Mouse (Mus musculus) liver, embryonic 13.5 days (tissue): ENCODE data around the gene Scin. TPM values are rescaled to one million over a fixed set of nuclear protein-coding genes. Genes with fewer than 3 reads are reported as not detected.

Experiments used
- ATAC-seq: fragments of 200-750 bp; cut with Nextera tagmentation; 2 replicates; pipeline ENCODE4 v1.8.0; 2017; ENCODE audit warnings: low read depth, mild to moderate bottlenecking, moderate number of reproducible peaks, moderate library complexity
- DNase-seq: peaks from one replicate; pipeline ENCODE4 v3.0.0; 2022
- H3K27ac ChIP-seq: fragments of 300-500 bp; sonication (generic); 2 replicates; pipeline ENCODE4 v1.5.1; 2015; ENCODE audit warnings: moderate library complexity, mild to moderate bottlenecking, inconsistent platforms
- H3K27me3 ChIP-seq: fragments of 300-500 bp; sonication (generic); 2 replicates; pipeline ENCODE4 v1.6.1; 2015; ENCODE audit warnings: mild to moderate bottlenecking, inconsistent platforms
- H3K36me3 ChIP-seq: fragments of 300-500 bp; sonication (generic); 2 replicates; pipeline ENCODE4 v1.6.1; 2015; ENCODE audit warnings: mild to moderate bottlenecking, inconsistent platforms
- H3K4me1 ChIP-seq: fragments of 300-500 bp; sonication (generic); replicated peaks from 2 replicates; pipeline ENCODE4 v1.6.1; 2015; ENCODE audit warnings: inconsistent platforms
- H3K4me2 ChIP-seq: fragments of 300-500 bp; sonication (generic); 2 replicates; pipeline ENCODE4 v1.6.1; 2015; ENCODE audit warnings: inconsistent platforms, mild to moderate bottlenecking, moderate library complexity
- H3K4me3 ChIP-seq: fragments of 300-500 bp; sonication (generic); replicated peaks from 2 replicates; pipeline ENCODE4 v1.5.1; 2015; ENCODE audit warnings: mild to moderate bottlenecking, inconsistent platforms
- H3K9ac ChIP-seq: fragments of 300-500 bp; sonication (generic); 2 replicates; pipeline ENCODE4 v1.6.1; 2015; ENCODE audit warnings: mild to moderate bottlenecking, inconsistent platforms
- H3K9me3 ChIP-seq: fragments of 300-500 bp; sonication (generic); replicated peaks from 2 replicates; pipeline ENCODE4 v1.6.1; 2016; ENCODE audit warnings: inconsistent platforms
- WGBS: fragments of 180-500 bp; shearing (Covaris S2); methylation state at CpG from one replicate; pipeline ENCODE4 v1.1.7; 2015; ENCODE audit not compliant: insufficient replicate concordance; 5-methylcytosine and 5-hydroxymethylcytosine counted together
- polyA plus RNA-seq: library from polyadenylated mRNA; unstranded; fragments of >200 nt; fragmentation: Nextera tagmentation; extraction: Ambion mirVana; gene quantifications from 2 replicates; pipeline ENCODE4 v1.2.1, GENCODE M21; 2015

The Scin gene
- polyA plus RNA-seq, 1 experiment from 2014 or later = 0.13 TPM

- no peak overlapping the region for H3K9ac ChIP-seq
- WGBS = 25% methylated on average over 2 of the region's 2 CpGs
- no peak for DNase-seq
- no peaks in the 10 kb centered on the region for H3K36me3 ChIP-seq
- no peak overlapping the region for H3K4me2 ChIP-seq
- ATAC-seq = no peak
- H3K4me1 ChIP-seq = 0 out of 2 replicates have a peak, but pooled peaks cover 2% of the 10 kb centered on the region
- H3K27me3 ChIP-seq = no peaks in the 10 kb centered on the region
- H3K9me3 ChIP-seq = no peaks in the 10 kb centered on the region
- H3K27ac ChIP-seq = no peak overlapping the region
- H3K4me3 ChIP-seq = no peak overlapping the region
Observed at GRCm38 (mm10) chr12:40108143-40108542, 25.9 kb downstream of the Scin start.

- no peaks in the 10 kb centered on the region for H3K9me3 ChIP-seq
- H3K36me3 ChIP-seq = no peaks in the 10 kb centered on the region
- 49% methylated on average over 5 of the region's 5 CpGs for WGBS
- H3K27me3 ChIP-seq = no peaks in the 10 kb centered on the region
- H3K4me2 ChIP-seq = no peak overlapping the region
- H3K4me1 ChIP-seq = 0 out of 2 replicates have a peak, but pooled peaks cover 2% of the 10 kb centered on the region
- no peak overlapping the region for H3K27ac ChIP-seq
- H3K9ac ChIP-seq = no peak overlapping the region
- ATAC-seq (no peak), DNase-seq (no peak)
- H3K4me3 ChIP-seq = no peak overlapping the region
Observed at GRCm38 (mm10) chr12:40106874-40107273, 27.2 kb downstream of the Scin start.

- DNase-seq = no peak
- 0 out of 2 replicates have a peak, but pooled peaks cover 2% of the 10 kb centered on the region for H3K4me1 ChIP-seq
- H3K4me3 ChIP-seq = no peak overlapping the region
- WGBS = 27% methylated on average over 2 of the region's 2 CpGs
- no peak for ATAC-seq
- no peaks in the 10 kb centered on the region for H3K9me3 ChIP-seq
- no peak overlapping the region for H3K27ac ChIP-seq
- H3K27me3 ChIP-seq = no peaks in the 10 kb centered on the region
- no peak overlapping the region for H3K9ac ChIP-seq
- no peak overlapping the region for H3K4me2 ChIP-seq
- H3K36me3 ChIP-seq = no peaks in the 10 kb centered on the region
Observed at GRCm38 (mm10) chr12:40104750-40105149, 29.3 kb downstream of the Scin start.

GRCm38 (mm10) chr12:40102359-40102758, 31.7 kb downstream of the Scin start:
- 61% methylated on average over 2 of the region's 2 CpGs for WGBS
- no peak for ATAC-seq

GRCm38 (mm10) chr12:40099407-40099806, 34.6 kb downstream of the Scin start:
- ATAC-seq = no peak
- no peak for DNase-seq
- Histone ChIP-seq H3K27ac (no peak overlapping the region), H3K9ac (no peak overlapping the region), H3K4me2 (no peak overlapping the region), H3K9me3 (no peaks in the 10 kb centered on the region), H3K4me1 (no peaks in the 10 kb centered on the region), H3K27me3 (no peaks in the 10 kb centered on the region), H3K36me3 (no peaks in the 10 kb centered on the region), H3K4me3 (no peak overlapping the region)
- 36% methylated on average over 2 of the region's 2 CpGs for WGBS

More at GRCm38 (mm10) chr12:40102359-40102758, 31.7 kb downstream of the Scin start:
- Histone ChIP-seq H3K4me3 (no peak overlapping the region), H3K36me3 (no peaks in the 10 kb centered on the region), H3K27ac (no peak overlapping the region), H3K4me2 (no peak overlapping the region), H3K27me3 (no peaks in the 10 kb centered on the region), H3K9ac (no peak overlapping the region), H3K4me1 (0 out of 2 replicates have a peak, but pooled peaks cover 2% of the 10 kb centered on the region), H3K9me3 (no peaks in the 10 kb centered on the region)
- no peak for DNase-seq

GRCm38 (mm10) chr12:40097449-40097848, 36.6 kb downstream of the Scin start:
- Histone ChIP-seq H3K9me3 (no peaks in the 10 kb centered on the region), H3K4me2 (no peak overlapping the region), H3K36me3 (no peaks in the 10 kb centered on the region), H3K4me1 (no peaks in the 10 kb centered on the region), H3K9ac (no peak overlapping the region), H3K27me3 (no peaks in the 10 kb centered on the region), H3K27ac (no peak overlapping the region), H3K4me3 (no peak overlapping the region)
- no peak for DNase-seq
- 81% methylated on average over 4 of the region's 4 CpGs for WGBS
- ATAC-seq = no peak

- Histone ChIP-seq H3K4me2 (no peak overlapping the region), H3K4me3 (no peak overlapping the region), H3K36me3 (no peaks in the 10 kb centered on the region), H3K27me3 (no peaks in the 10 kb centered on the region), H3K27ac (no peak overlapping the region), H3K4me1 (no peaks in the 10 kb centered on the region), H3K9ac (no peak overlapping the region), H3K9me3 (no peaks in the 10 kb centered on the region)
- 68% methylated on average over 5 of the region's 5 CpGs for WGBS
- ATAC-seq = no peak
- no peak for DNase-seq
Observed at GRCm38 (mm10) chr12:40097023-40097422, 37.0 kb downstream of the Scin start.

- Histone ChIP-seq H3K9ac (no peak overlapping the region), H3K4me2 (no peak overlapping the region), H3K27ac (no peak overlapping the region), H3K27me3 (no peaks in the 10 kb centered on the region), H3K4me1 (no peaks in the 10 kb centered on the region), H3K9me3 (no peaks in the 10 kb centered on the region), H3K4me3 (no peak overlapping the region), H3K36me3 (no peaks in the 10 kb centered on the region)
- 60% methylated on average over 3 of the region's 3 CpGs for WGBS
- DNase-seq (no peak), ATAC-seq (no peak)
Observed at GRCm38 (mm10) chr12:40096453-40096852, 37.6 kb downstream of the Scin start.

GRCm38 (mm10) chr12:40090017-40090416, 44.0 kb downstream of the Scin start:
- H3K4me3 ChIP-seq = no peak overlapping the region
- no peak overlapping the region for H3K9ac ChIP-seq
- H3K27ac ChIP-seq = no peak overlapping the region
- H3K36me3 ChIP-seq = no peaks in the 10 kb centered on the region
- DNase-seq (no peak), ATAC-seq (no peak)
- H3K4me1 ChIP-seq = no peaks in the 10 kb centered on the region
- WGBS = 35% methylated on average over 3 of the region's 3 CpGs
- H3K9me3 ChIP-seq = no peaks in the 10 kb centered on the region
- no peak overlapping the region for H3K4me2 ChIP-seq
- no peaks in the 10 kb centered on the region for H3K27me3 ChIP-seq

- WGBS = 59% methylated on average over 5 of the region's 5 CpGs
- no peak overlapping the region for H3K4me3 ChIP-seq
- H3K27me3 ChIP-seq = no peaks in the 10 kb centered on the region
- no peaks in the 10 kb centered on the region for H3K36me3 ChIP-seq
- H3K9me3 ChIP-seq = no peaks in the 10 kb centered on the region
- no peak overlapping the region for H3K27ac ChIP-seq
- no peak for DNase-seq
- H3K4me2 ChIP-seq = no peak overlapping the region
- ATAC-seq = no peak
- no peaks in the 10 kb centered on the region for H3K4me1 ChIP-seq
- H3K9ac ChIP-seq = no peak overlapping the region
Observed at GRCm38 (mm10) chr12:40085731-40086322, 48.2 kb downstream of the Scin start.

GRCm38 (mm10) chr12:40082453-40083238, 51.4 kb downstream of the Scin start:
- no peak overlapping the region for H3K4me2 ChIP-seq
- WGBS = 21% methylated on average over 5 of the region's 6 CpGs
- H3K36me3 ChIP-seq = no peaks in the 10 kb centered on the region
- ATAC-seq = no peak
- H3K4me3 ChIP-seq = no peak overlapping the region
- H3K9ac ChIP-seq = no peak overlapping the region
- DNase-seq = no peak
- no peaks in the 10 kb centered on the region for H3K27me3 ChIP-seq
- H3K4me1 ChIP-seq = no peaks in the 10 kb centered on the region
- no peaks in the 10 kb centered on the region for H3K9me3 ChIP-seq
- no peak overlapping the region for H3K27ac ChIP-seq

GRCm38 (mm10) chr12:40082048-40082447, 52.0 kb downstream of the Scin start:
- no peaks in the 10 kb centered on the region for H3K27me3 ChIP-seq
- no peak overlapping the region for H3K4me3 ChIP-seq
- no peak for ATAC-seq
- no peak for DNase-seq
- H3K27ac ChIP-seq = no peak overlapping the region
- H3K9me3 ChIP-seq = no peaks in the 10 kb centered on the region
- 53% methylated on average over 5 of the region's 5 CpGs for WGBS
- H3K9ac ChIP-seq = no peak overlapping the region
- H3K36me3 ChIP-seq = no peaks in the 10 kb centered on the region
- H3K4me2 ChIP-seq = no peak overlapping the region
- H3K4me1 ChIP-seq = no peaks in the 10 kb centered on the region
